Mouse (Mus musculus): Measurements from ENCODE around the gene Gtpbp1.

GRCm38 (mm10) chr15:79753420-79753752, 62.7 kb downstream of the Gtpbp1 start:
- TF ChIP-seq GATA1 (IDR thresholded peaks at IDR 0.05; ENCODE audit: borderline replicate concordance, low read length) (no peak), FLI1 (IDR thresholded peaks at IDR 0.05; ENCODE audit: low read length) (no peak)
